Mouse (Mus musculus) E14TG2a.4 (cell line): ENCODE data around the gene Mrps33.

Source experiments
- CTCF ChIP-seq: conservative IDR thresholded peaks from 2 replicates; pipeline ENCODE4 v1.5.1; 2014; ENCODE audit warnings: low read length
- POU5F1 ChIP-seq: IDR thresholded peaks from 2 replicates; pipeline ENCODE4 v1.6.1; 2014; ENCODE audit warnings: low read length, borderline replicate concordance

GRCm38 (mm10) chr6:39805916-39806315, 4.9 kb downstream of the Mrps33 start:
- TF ChIP-seq CTCF: no peak
- TF ChIP-seq POU5F1: no peak
